Mouse (Mus musculus) liver, embryonic 14.5 days (tissue): Measurements from ENCODE around the gene Manba.

Source experiments
- CTCF ChIP-seq: IDR thresholded peaks from 2 replicates; pipeline ENCODE4 v1.5.1; 2016; ENCODE audit warnings: antibody characterized with exemption, low read depth, control low read depth
- EP300 ChIP-seq: IDR thresholded peaks from 2 replicates; pipeline ENCODE4 v1.6.1; 2016; ENCODE audit warnings: antibody characterized with exemption, low read depth

- TF ChIP-seq CTCF (no peak), EP300 (no peak)
These were observed 131.3 kb downstream of the Manba start for GRCm38 (mm10) chr3:135616730-135617129.
